Mouse (Mus musculus) heart, adult 2 months (tissue): ENCODE results near the gene Slc44a3. TPM values are rescaled to one million over a fixed set of nuclear protein-coding genes. Genes with fewer than 3 reads are reported as not detected.

ENCODE experiments used
- DNase-seq, 2 experiments: peaks; one replicate each; pipeline ENCODE4 v3.0.0; 2021
- H3K27ac ChIP-seq: fragments of 200-600 bp; 2 replicates; pipeline ENCODE4 v1.8.1; 2022
- H3K27me3 ChIP-seq: fragments of 200-500 bp; 2 replicates; pipeline ENCODE4 v1.6.1; 2012; ENCODE audit warnings: mild to moderate bottlenecking, low read length, inconsistent platforms, mixed read lengths; ENCODE audit not compliant: control insufficient read depth, insufficient read depth
- H3K36me3 ChIP-seq: fragments of 200-500 bp; 2 replicates; pipeline ENCODE4 v1.6.1; 2012; ENCODE audit warnings: low read length, inconsistent platforms; ENCODE audit not compliant: control insufficient read depth, insufficient read depth
- H3K4me1 ChIP-seq: fragments of 200-500 bp; 2 replicates; pipeline ENCODE4 v1.6.1; 2011; ENCODE audit warnings: low read length; ENCODE audit not compliant: control insufficient read depth, insufficient read depth
- H3K4me3 ChIP-seq: fragments of 200-600 bp; 2 replicates; pipeline ENCODE4 v1.8.1; 2022
- H3K79me2 ChIP-seq: fragments of 200-500 bp; replicated peaks from 2 replicates; pipeline ENCODE4 v1.6.1; 2012; ENCODE audit warnings: mild to moderate bottlenecking, inconsistent platforms, low read length, moderate library complexity, mixed read lengths; ENCODE audit not compliant: control insufficient read depth, insufficient read depth
- H3K9ac ChIP-seq: fragments of 200-500 bp; 2 replicates; pipeline ENCODE4 v1.6.1; 2012; ENCODE audit warnings: low read depth, mild to moderate bottlenecking, control low read depth, inconsistent platforms, low read length, mixed read lengths
- CTCF ChIP-seq: fragments of 200-600 bp; IDR thresholded peaks from 2 replicates; pipeline ENCODE4 v1.8.1; 2022; ENCODE audit warnings: antibody characterized with exemption, mild to moderate bottlenecking, moderate library complexity
- EP300 ChIP-seq: fragments of 200-500 bp; IDR thresholded peaks from 2 replicates; pipeline ENCODE4 v1.6.1; 2011; ENCODE audit warnings: low read depth, low read length, control low read depth; ENCODE audit not compliant: insufficient read depth
- POLR2A ChIP-seq: fragments of 200-500 bp; IDR thresholded peaks from 2 replicates; pipeline ENCODE4 v1.6.1; 2011; ENCODE audit warnings: mild to moderate bottlenecking, low read depth, low read length, control low read depth; ENCODE audit not compliant: insufficient read depth
- WGBS: fragments of 180-500 bp; shearing (Covaris S2); methylation state at CpG from one replicate; pipeline ENCODE4 v1.1.7; 2018; 5-methylcytosine and 5-hydroxymethylcytosine counted together
- intact Hi-C: fragments of 180-260 bp; cut with DNase I; formaldehyde crosslinking; loops from one replicate; pipeline ENCODE4 v1.15.1; 2025
- polyA plus RNA-seq: library from polyadenylated mRNA; depleted of rRNA; stranded (reverse); fragments of >200 nt; gene quantifications from 2 replicates; pipeline ENCODE4 v1.2.3, GENCODE M21; 2012
- total RNA-seq, 2 experiments: library from RNA; stranded (reverse); gene quantifications; 2 replicates each; pipeline ENCODE4 v1.2.3; 2021

The Slc44a3 gene
- total and polyA plus RNA-seq, 3 experiments, result 1.1 TPM; not detected in 2

- Histone ChIP-seq H3K4me1 (peaks cover 2% of the 10 kb centered on the region), H3K36me3 (no peaks in the 10 kb centered on the region), H3K27me3 (no peaks in the 10 kb centered on the region), H3K9ac (no peak overlapping the region), H3K27ac (no peak overlapping the region), H3K79me2 (no peaks in the 10 kb centered on the region), H3K4me3 (no peak overlapping the region)
- 80% methylated on average over 8 of the region's 8 CpGs for WGBS
- intact Hi-C loops, result no loop called here
- DNase-seq, result no peak
- TF ChIP-seq POLR2A (no peak), CTCF (no peak), EP300 (no peak)
Measured at GRCm38 (mm10) chr3:121504927-121505487, 27.2 kb downstream of the Slc44a3 start.

- Histone ChIP-seq H3K4me1 (peaks cover 2% of the 10 kb centered on the region), H3K36me3 (no peaks in the 10 kb centered on the region), H3K79me2 (no peaks in the 10 kb centered on the region), H3K27ac (no peak overlapping the region), H3K27me3 (no peaks in the 10 kb centered on the region), H3K4me3 (no peak overlapping the region), H3K9ac (no peak overlapping the region)
- TF ChIP-seq EP300 (no peak), POLR2A (no peak), CTCF (no peak)
- peak in 1 of 2 experiments; percentile 9 for DNase-seq
- WGBS, result 38% methylated on average over 5 of the region's 5 CpGs
- intact Hi-C loops, result loop anchor here (1.0 to 2.0 kb wide), 3 partner anchors 76 to 330 kb away; partner anchors contain the start of gene Rwdd3
Measured at GRCm38 (mm10) chr3:121500734-121501133, 31.5 kb downstream of the Slc44a3 start.

GRCm38 (mm10) chr3:121500225-121500624, 32.0 kb downstream of the Slc44a3 start:
- Histone ChIP-seq H3K27ac (no peak overlapping the region), H3K36me3 (no peaks in the 10 kb centered on the region), H3K79me2 (no peaks in the 10 kb centered on the region), H3K27me3 (no peaks in the 10 kb centered on the region), H3K4me1 (peaks cover 2% of the 10 kb centered on the region), H3K4me3 (no peak overlapping the region), H3K9ac (no peak overlapping the region)
- DNase-seq, result peak; percentile 77 to 84
- TF ChIP-seq EP300 (peak; percentile 94), CTCF (no peak; the same call in none of the 2 replicates)
- intact Hi-C loops, result loop anchor here (1.0 to 2.0 kb wide), 3 partner anchors 75 to 329 kb away; partner anchors contain the start of gene Rwdd3
- 25% methylated on average over 10 of the region's 10 CpGs for WGBS

- no peaks in the 10 kb centered on the region; the same call in 1 of the 2 replicates for H3K4me1 ChIP-seq
- H3K9ac ChIP-seq, result no peak overlapping the region
- no peaks in the 10 kb centered on the region for H3K27me3 ChIP-seq
- intact Hi-C loops, result no loop called here
- WGBS, result 48% methylated on average over 7 of the region's 7 CpGs
- DNase-seq, result no peak
- H3K4me3 ChIP-seq, result no peak overlapping the region
- H3K27ac ChIP-seq, result no peak overlapping the region
- H3K79me2 ChIP-seq, result no peaks in the 10 kb centered on the region
- no peak for TF ChIP-seq EP300
- no peaks in the 10 kb centered on the region for H3K36me3 ChIP-seq
Measured at GRCm38 (mm10) chr3:121493997-121494421, 38.2 kb downstream of the Slc44a3 start.

- DNase-seq, result no peak
- no peaks in the 10 kb centered on the region; the same call in 1 of the 2 replicates for H3K4me1 ChIP-seq
- H3K79me2 ChIP-seq, result no peaks in the 10 kb centered on the region
- TF ChIP-seq POLR2A (no peak), EP300 (no peak), CTCF (no peak)
- intact Hi-C loops, result no loop called here
- H3K27me3 ChIP-seq, result no peaks in the 10 kb centered on the region
- H3K9ac ChIP-seq, result no peak overlapping the region
- 76% methylated on average over 5 of the region's 5 CpGs for WGBS
- H3K4me3 ChIP-seq, result no peak overlapping the region
- no peaks in the 10 kb centered on the region for H3K36me3 ChIP-seq
- no peak overlapping the region for H3K27ac ChIP-seq
Measured at GRCm38 (mm10) chr3:121492026-121492425, 40.2 kb downstream of the Slc44a3 start.

GRCm38 (mm10) chr3:121490941-121491340, 41.3 kb downstream of the Slc44a3 start:
- intact Hi-C loops, result no loop called here
- H3K36me3 ChIP-seq, result no peaks in the 10 kb centered on the region

More at GRCm38 (mm10) chr3:121490941-121491340, 41.3 kb downstream of the Slc44a3 start:
- Histone ChIP-seq H3K4me1 (no peaks in the 10 kb centered on the region; the same call in 1 of the 2 replicates), H3K27me3 (no peaks in the 10 kb centered on the region), H3K9ac (no peak overlapping the region), H3K4me3 (no peak overlapping the region), H3K27ac (no peak overlapping the region), H3K79me2 (no peaks in the 10 kb centered on the region)
- DNase-seq, result no peak
- 59% methylated on average over 5 of the region's 5 CpGs for WGBS
- TF ChIP-seq EP300 (no peak), POLR2A (no peak), CTCF (no peak)
